ENCODE assay signal across 27 mouse cellular contexts in genomic region chr7:65274216-65274615, GRCm38 (mm10).
A peak's percentile ranks its signal among the peaks of the same experiment; 100 is the strongest.
DNase-seq lines count a peak whose midpoint lies in the region; ATAC-seq and TF ChIP-seq lines count a peak whose summit lies in the region.
"Had no signal": no experiment of that assay in that cellular context is flagged by ENCODE, and none has a peak within 500 bp of the region (broad histone marks: within the 10 kb centered on the region; RNA-seq: fewer than 3 reads in every experiment).

No protein-coding gene starts in this region.

- WGBS in cerebellum, adult 2 months = 34% methylated on average over 5 of the region's 5 CpGs
- 68% methylated on average over 5 of the region's 5 CpGs for WGBS in hindbrain, postnatal 0 days
- 74% methylated on average over 5 of the region's 5 CpGs for WGBS in hindbrain, embryonic 11.5 days
- 77% methylated on average over 5 of the region's 5 CpGs for WGBS in heart, embryonic 12.5 days

- TF ChIP-seq CTCF in cerebellum, adult 2 months (IDR thresholded peaks at IDR 0.05; ENCODE audit: borderline replicate concordance, insufficient read depth, low read depth, low read length) = no peak
- no peak for TF ChIP-seq CTCF in hindbrain, postnatal 0 days (IDR thresholded peaks at IDR 0.05; ENCODE audit: low read depth)

- H3K4me1 ChIP-seq in cerebellum, adult 2 months (ENCODE audit: control insufficient read depth, insufficient read depth, low read length) = no peaks in the 10 kb centered on the region; the same call in 1 of the 2 replicates
- no peaks in the 10 kb centered on the region for H3K4me1 ChIP-seq in hindbrain, postnatal 0 days (ENCODE audit: insufficient read depth, low read length)
- H3K4me1 ChIP-seq in hindbrain, embryonic 11.5 days (replicated peaks; ENCODE audit: control insufficient read depth, insufficient read depth, low read length) = no peaks in the 10 kb centered on the region
- H3K4me1 ChIP-seq in heart, embryonic 12.5 days (replicated peaks) = no peaks in the 10 kb centered on the region
- H3K4me1 ChIP-seq: embryonic facial prominence, embryonic 12.5 days; limb, embryonic 13.5 days; lung, embryonic 15.5 days; midbrain, embryonic 15.5 days had no signal

- H3K27me3 ChIP-seq in cerebellum, adult 2 months (ENCODE audit: control insufficient read depth, insufficient read depth, low read length) = no peaks in the 10 kb centered on the region
- no peaks in the 10 kb centered on the region for H3K27me3 ChIP-seq in hindbrain, postnatal 0 days (ENCODE audit: insufficient read depth, low read length)
- H3K27me3 ChIP-seq in hindbrain, embryonic 11.5 days (ENCODE audit: control insufficient read depth, insufficient read depth, low read length) = no peaks in the 10 kb centered on the region
- H3K27me3 ChIP-seq in heart, embryonic 12.5 days (replicated peaks) = no peaks in the 10 kb centered on the region
- H3K27me3 ChIP-seq: embryonic facial prominence, embryonic 12.5 days; limb, embryonic 13.5 days; lung, embryonic 15.5 days; midbrain, embryonic 15.5 days; neural tube, embryonic 13.5 days had no signal

- H3K9ac ChIP-seq in hindbrain, postnatal 0 days (replicated peaks; ENCODE audit: low read length) = no peak overlapping the region
- no peak overlapping the region for H3K9ac ChIP-seq in hindbrain, embryonic 11.5 days (ENCODE audit: low read depth, low read length)
- H3K9ac ChIP-seq in heart, embryonic 12.5 days = no peak overlapping the region
- H3K9ac ChIP-seq: embryonic facial prominence, embryonic 12.5 days; hindbrain, embryonic 14.5 days; limb, embryonic 13.5 days; liver, embryonic 14.5 days; lung, embryonic 15.5 days; midbrain, embryonic 15.5 days; neural tube, embryonic 13.5 days had no signal

- no peak overlapping the region for H3K27ac ChIP-seq in cerebellum, adult 2 months (ENCODE audit: insufficient read depth, low read length)
- H3K27ac ChIP-seq in hindbrain, postnatal 0 days = no peak overlapping the region
- no peak overlapping the region for H3K27ac ChIP-seq in hindbrain, embryonic 11.5 days (ENCODE audit: low read depth, low read length)
- H3K27ac ChIP-seq in heart, embryonic 12.5 days (ENCODE audit: poor library complexity, severe bottlenecking) = no peak overlapping the region
- H3K27ac ChIP-seq: embryonic facial prominence, embryonic 12.5 days; heart, adult 2 months; hindbrain, embryonic 14.5 days; limb, embryonic 13.5 days; liver, embryonic 14.5 days; lung, embryonic 15.5 days; midbrain, embryonic 15.5 days; neural tube, embryonic 13.5 days had no signal

- no peak overlapping the region for H3K4me2 ChIP-seq in hindbrain, postnatal 0 days (ENCODE audit: low read depth, low read length)
- H3K4me2 ChIP-seq in hindbrain, embryonic 11.5 days (replicated peaks; ENCODE audit: low read depth, low read length) = no peak overlapping the region
- no peak overlapping the region for H3K4me2 ChIP-seq in heart, embryonic 12.5 days
- H3K4me2 ChIP-seq: embryonic facial prominence, embryonic 12.5 days; hindbrain, embryonic 14.5 days; limb, embryonic 13.5 days; lung, embryonic 15.5 days; midbrain, embryonic 15.5 days; neural tube, embryonic 13.5 days had no signal

- ATAC-seq in hindbrain, postnatal 0 days = no peak
- no peak for ATAC-seq in hindbrain, embryonic 11.5 days (ENCODE audit: low FRiP score)
- no peak for ATAC-seq in heart, embryonic 12.5 days (ENCODE audit: insufficient number of reproducible peaks, low FRiP score)
- ATAC-seq: CD4-positive, CD25-positive, alpha-beta regulatory T cell, adult 4 months; intestine, embryonic 16.5 days; midbrain, embryonic 15.5 days had no signal

- no peaks in the 10 kb centered on the region for H3K9me3 ChIP-seq in hindbrain, postnatal 0 days (ENCODE audit: low read length)
- H3K9me3 ChIP-seq in hindbrain, embryonic 11.5 days (ENCODE audit: control insufficient read depth, low read length) = no peaks in the 10 kb centered on the region
- H3K9me3 ChIP-seq in heart, embryonic 12.5 days (replicated peaks) = no peaks in the 10 kb centered on the region
- H3K9me3 ChIP-seq: embryonic facial prominence, embryonic 12.5 days; limb, embryonic 13.5 days; lung, embryonic 15.5 days; midbrain, embryonic 15.5 days; neural tube, embryonic 13.5 days had no signal

- peak; percentile 28 to 47 for DNase-seq in cerebellum, adult 2 months
- DNase-seq in cerebellum, postnatal 4 days (ENCODE audit: low spot score in 2 of 2) = no peak
- DNase-seq in hindbrain, postnatal 0 days (ENCODE audit: low spot score) = peak; percentile 32
- DNase-seq in hindbrain, embryonic 11.5 days (ENCODE audit: low spot score) = no peak
- peak; percentile 48 for DNase-seq in R1 (ENCODE audit: low read depth, low spot score)
- peak; percentile 83 to 87 for DNase-seq in cerebellum, postnatal 10 days
- DNase-seq: adrenal gland, postnatal 36 days; gastrocnemius, postnatal 36 days; heart, adult 2 months; heart, postnatal 36 days; kidney, adult 9 months; kidney, postnatal 14 days; lung, postnatal 4 days; retina, postnatal 1 day; thymus, postnatal 14 days had no signal

- H3K36me3 ChIP-seq in hindbrain, postnatal 0 days (ENCODE audit: insufficient read depth, low read length) = no peaks in the 10 kb centered on the region
- no peaks in the 10 kb centered on the region for H3K36me3 ChIP-seq in hindbrain, embryonic 11.5 days (ENCODE audit: control insufficient read depth, insufficient read depth, low read length)
- no peaks in the 10 kb centered on the region for H3K36me3 ChIP-seq in heart, embryonic 12.5 days
- H3K36me3 ChIP-seq: embryonic facial prominence, embryonic 12.5 days; limb, embryonic 13.5 days; lung, embryonic 15.5 days; midbrain, embryonic 15.5 days; neural tube, embryonic 13.5 days had no signal

- no peak for TF ChIP-seq POLR2A in cerebellum, adult 2 months (IDR thresholded peaks at IDR 0.05; ENCODE audit: borderline replicate concordance, insufficient read depth, low read length)

- no peak overlapping the region for H3K4me3 ChIP-seq in cerebellum, adult 2 months (replicated peaks; ENCODE audit: insufficient read depth, low read depth, low read length)
- no peak overlapping the region for H3K4me3 ChIP-seq in hindbrain, postnatal 0 days (ENCODE audit: low read length)
- no peak overlapping the region for H3K4me3 ChIP-seq in hindbrain, embryonic 11.5 days (ENCODE audit: low read depth, low read length)
- H3K4me3 ChIP-seq in heart, embryonic 12.5 days = no peak overlapping the region
- H3K4me3 ChIP-seq: embryonic facial prominence, embryonic 12.5 days; erythroblast, embryonic 14.5 days; heart, adult 2 months; limb, embryonic 13.5 days; lung, embryonic 15.5 days; midbrain, embryonic 15.5 days; myocyte; neural tube, embryonic 13.5 days had no signal

Comparison
In these comparisons a context has a peak if more than half of its experiments do, and no peak if none do; other contexts are left out.
1. DNase-seq: peak in cerebellum, adult 2 months (2 of 2), hindbrain, postnatal 0 days (single experiment), R1 (single experiment) and cerebellum, postnatal 10 days (2 of 2); none in cerebellum, postnatal 4 days (0 of 2) and hindbrain, embryonic 11.5 days (single experiment).